Mouse (Mus musculus): ENCODE data around the gene Pim3.

DNA sequence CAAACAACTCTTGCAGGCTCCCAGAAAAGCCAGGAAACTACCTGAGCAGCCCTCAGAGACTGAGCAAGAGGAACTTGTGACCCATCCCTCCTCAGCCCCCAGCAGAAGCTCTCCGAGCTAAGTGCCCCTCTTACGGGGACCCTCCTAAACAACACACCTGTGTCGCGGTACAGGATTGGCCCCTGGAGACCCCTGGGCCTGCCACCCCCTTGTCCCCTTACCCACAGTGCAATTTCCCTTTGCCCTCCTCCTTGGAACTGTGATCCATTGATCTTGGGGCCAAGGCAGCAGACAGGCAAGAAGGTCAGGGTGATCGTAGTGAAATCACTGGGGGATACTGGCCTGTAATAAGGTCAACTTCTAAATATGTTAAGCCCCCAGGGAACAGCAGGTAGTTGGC is 25.4 kb upstream of the Pim3 start:
- TF ChIP-seq EP300 (IDR thresholded peaks at IDR 0.05; ENCODE audit: low read depth in 1 of 2, low read length in 2 of 2) (no peak), TAL1 (IDR thresholded peaks at IDR 0.05; ENCODE audit: low read length) (no peak), USF1 (IDR thresholded peaks at IDR 0.05; ENCODE audit: low read depth, low read length) (no peak), NELFE (IDR thresholded peaks at IDR 0.05; ENCODE audit: low read depth, low read length) (no peak), TBP (IDR thresholded peaks at IDR 0.05; ENCODE audit: low read depth, low read length) (no peak), TCF12 (IDR thresholded peaks at IDR 0.05; ENCODE audit: low read depth, low read length) (no peak), MAX (IDR thresholded peaks at IDR 0.05; ENCODE audit: low read length) (no peak), MAZ (IDR thresholded peaks at IDR 0.05; ENCODE audit: low read depth, low read length) (no peak; the same call in 1 of the 2 replicates), CHD2 (IDR thresholded peaks at IDR 0.05; ENCODE audit: low read length) (no peak)

Measured in MEL (cell line).